In genomic region chr5:7344145-7345010, GRCm38 (mm10) we compare ENCODE assay signal across 8 mouse cellular contexts. TPM values are rescaled to one million over a fixed set of nuclear protein-coding genes. Genes with fewer than 3 reads are reported as not detected.
DNase-seq lines count a peak whose midpoint lies in the region; ATAC-seq and TF ChIP-seq lines count a peak whose summit lies in the region.

TSS of gene Zfp804b (minus strand) at chr5:7344756.

- peak within 1 kb of the TSS; percentile 57 for H3K9ac ChIP-seq in hindbrain, postnatal 0 days (replicated peaks; ENCODE audit: low read length)

- TF ChIP-seq CTCF in hindbrain, postnatal 0 days (IDR thresholded peaks at IDR 0.05; ENCODE audit: low read depth), result peak; percentile 54

- no peak for ATAC-seq in megakaryocyte, adult 5-6 weeks (ENCODE audit: poor library complexity, severe bottlenecking)
- ATAC-seq in hindbrain, postnatal 0 days, result peak; percentile 95
- no peak for ATAC-seq in activated CD4-positive, CD25-positive, alpha-beta regulatory T cell, adult 4 months

- H3K27ac ChIP-seq in hindbrain, postnatal 0 days, result peak within 1 kb of the TSS; percentile 62; the same call in 1 of the 2 replicates

- peaks cover 18% of the 10 kb centered on the region for H3K27me3 ChIP-seq in megakaryocyte, embryonic 14.5 days (replicated peaks)
- no peaks in the 10 kb centered on the region for H3K27me3 ChIP-seq in hindbrain, postnatal 0 days (ENCODE audit: insufficient read depth, low read length)

- H3K4me1 ChIP-seq in megakaryocyte, embryonic 14.5 days, result peaks cover 11% of the 10 kb centered on the region
- no peaks in the 10 kb centered on the region for H3K4me1 ChIP-seq in hindbrain, postnatal 0 days (ENCODE audit: insufficient read depth, low read length)

- peak; percentile 44 for DNase-seq in forelimb bud, embryonic 11.5 days (ENCODE audit: low read depth, low spot score)
- DNase-seq in hindbrain, postnatal 0 days (ENCODE audit: low spot score), result peak; percentile 71
- DNase-seq in left cerebral cortex, postnatal 25 days (ENCODE audit: low spot score in 2 of 2), result peak; percentile 33 to 51
- DNase-seq in mesoderm, embryonic 11.5 days (ENCODE audit: low read depth, low spot score), result peak; percentile 63
- DNase-seq in skeletal muscle tissue, adult 2 months (ENCODE audit: low read depth, low spot score), result peak; percentile 1

- H3K4me2 ChIP-seq in hindbrain, postnatal 0 days (ENCODE audit: low read depth, low read length), result peak within 1 kb of the TSS; percentile 80

- H3K36me3 ChIP-seq in megakaryocyte, embryonic 14.5 days (replicated peaks; ENCODE audit: low read length), result no peaks in the 10 kb centered on the region
- H3K36me3 ChIP-seq in hindbrain, postnatal 0 days (ENCODE audit: insufficient read depth, low read length), result no peaks in the 10 kb centered on the region

- intact Hi-C loops in left cerebral cortex, postnatal 25 days (cut with DNase I), result no loop called here

- H3K9me3 ChIP-seq in megakaryocyte, embryonic 14.5 days, result no peaks in the 10 kb centered on the region
- H3K9me3 ChIP-seq in hindbrain, postnatal 0 days (ENCODE audit: low read length), result no peaks in the 10 kb centered on the region

- WGBS in hindbrain, postnatal 0 days, result under 1% methylated on average over 50 of the region's 50 CpGs

- peak within 1 kb of the TSS; percentile 90 for H3K4me3 ChIP-seq in megakaryocyte, embryonic 14.5 days (replicated peaks)
- peak within 1 kb of the TSS; percentile 77 for H3K4me3 ChIP-seq in hindbrain, postnatal 0 days (ENCODE audit: low read length)

RNA-seq across cellular contexts. Expression of gene Zfp804b, which starts in this region (rescaled TPM):
- not detected in 2 replicates for polyA plus RNA-seq in megakaryocyte, embryonic 14.5 days (2012; ENCODE audit: insufficient read depth, low replicate concordance)
- total RNA-seq in megakaryocyte, adult 5-6 weeks (2015), result not detected in 2 replicates
- total RNA-seq in megakaryocyte, adult 5-6 weeks (2017), result not detected in 2 replicates
- 3.0 and 4.4 TPM in 2 replicates for total RNA-seq in hindbrain, postnatal 0 days (2014; rRNA removed)
- polyA plus RNA-seq in hindbrain, postnatal 0 days (2015; fragmentation: Nextera tagmentation; extraction: Ambion mirVana), result 3.0 and 3.2 TPM in 2 replicates
- 1 to 10 TPM; 1.8 to 2.4 TPM for total RNA-seq in left cerebral cortex, postnatal 25 days (2021)
- not detected for polyA plus RNA-seq in activated CD4-positive, CD25-positive, alpha-beta regulatory T cell, adult 4 months (2017; shearing (Covaris generic))

Comparison
In these comparisons a context has a peak if more than half of its experiments do, and no peak if none do; other contexts are left out.
1. DNase-seq: peak in every context shown above with its lines; median percentile 71 in hindbrain, postnatal 0 days; 63 in mesoderm, embryonic 11.5 days; 44 in forelimb bud, embryonic 11.5 days; 42 in left cerebral cortex, postnatal 25 days; 1 in skeletal muscle tissue, adult 2 months.